Mouse (Mus musculus) heart, postnatal 25 days (tissue): ENCODE data around the gene Ak2. TPM values are rescaled to one million over a fixed set of nuclear protein-coding genes. Genes with fewer than 3 reads are reported as not detected.
A peak's percentile ranks its signal among the peaks of the same experiment; 100 is the strongest.

Experiments
- DNase-seq: peaks from one replicate; pipeline ENCODE4 v3.0.0; 2022; ENCODE audit warnings: low spot score
- intact Hi-C: fragments of 180-260 bp; cut with DNase I; formaldehyde crosslinking; loops from one replicate; pipeline ENCODE4 v1.15.1; 2025
- total RNA-seq, 2 experiments: library from RNA; stranded (reverse); gene quantifications; 2 replicates each; pipeline ENCODE4 v1.2.3; 2021

Ak2 gene
- total RNA-seq = 10 to 100 TPM; 72.9 to 73.9 TPM

DNA sequence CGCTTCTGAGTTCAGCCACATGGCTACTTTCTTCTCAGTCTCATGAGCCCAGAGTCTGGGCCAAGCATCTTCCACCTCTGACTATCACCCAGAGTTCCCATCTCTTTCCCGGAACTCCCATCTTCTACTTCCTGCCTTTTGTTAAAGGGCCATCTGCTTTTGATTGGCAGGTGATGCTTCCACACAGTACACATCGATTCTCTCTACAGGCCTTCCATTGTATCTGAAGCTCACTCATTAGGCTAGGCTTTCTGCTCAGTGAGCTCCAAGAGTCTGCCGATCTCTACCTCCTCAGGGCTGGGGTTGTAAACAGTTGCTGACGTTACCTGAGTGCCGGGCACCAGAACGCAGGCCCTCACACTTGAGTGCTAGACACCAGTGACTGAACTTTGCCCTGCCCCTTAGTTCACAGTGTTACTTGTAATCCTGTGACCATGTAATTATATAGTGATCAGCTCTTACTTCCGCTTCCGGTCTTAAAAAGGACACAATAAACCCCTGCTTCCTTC lies at the start of gene Ak2:
Gene Ak2 (plus strand): TSS at position 459 of the 509 bp plus-strand sequence.
- DNase-seq = no peak
- intact Hi-C loops = loop anchor here (10.0 kb wide), 1 partner anchor 63 kb away; the partner anchor contains the start of gene Rnf19b

DNA sequence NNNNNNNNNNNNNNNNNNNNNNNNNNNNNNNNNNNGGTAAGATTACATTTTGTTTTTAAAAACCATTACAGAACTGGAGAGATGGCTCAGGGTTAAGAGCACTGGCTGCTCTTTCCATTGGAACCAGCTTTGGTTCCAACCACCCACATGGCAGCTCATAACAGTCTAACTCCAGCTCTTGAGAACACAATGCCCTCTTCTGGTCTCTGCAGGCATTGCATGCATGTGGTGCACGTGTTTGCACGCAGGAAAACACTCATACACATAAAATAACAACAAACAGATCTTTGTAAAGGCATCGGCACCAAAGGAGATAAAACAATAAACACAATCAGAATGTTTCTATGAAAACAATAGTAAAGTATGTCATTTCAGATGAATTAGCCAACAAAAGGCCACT lies 49.4 kb upstream of the Ak2 start:
- DNase-seq = no peak
- intact Hi-C loops = no loop called here

GRCm38 (mm10) chr4:128946736-128947135 lies 45.0 kb upstream of the Ak2 start:
- intact Hi-C loops = no loop called here
- DNase-seq = no peak

- intact Hi-C loops = no loop called here
- DNase-seq = no peak
Measured at GRCm38 (mm10) chr4:128947326-128947933, 44.3 kb upstream of the Ak2 start.

- intact Hi-C loops = no loop called here
- no peak for DNase-seq
Measured at GRCm38 (mm10) chr4:128948137-128948674, 43.6 kb upstream of the Ak2 start.

- intact Hi-C loops = no loop called here
- no peak for DNase-seq
Measured at GRCm38 (mm10) chr4:128949470-128950005, 42.2 kb upstream of the Ak2 start.

DNA sequence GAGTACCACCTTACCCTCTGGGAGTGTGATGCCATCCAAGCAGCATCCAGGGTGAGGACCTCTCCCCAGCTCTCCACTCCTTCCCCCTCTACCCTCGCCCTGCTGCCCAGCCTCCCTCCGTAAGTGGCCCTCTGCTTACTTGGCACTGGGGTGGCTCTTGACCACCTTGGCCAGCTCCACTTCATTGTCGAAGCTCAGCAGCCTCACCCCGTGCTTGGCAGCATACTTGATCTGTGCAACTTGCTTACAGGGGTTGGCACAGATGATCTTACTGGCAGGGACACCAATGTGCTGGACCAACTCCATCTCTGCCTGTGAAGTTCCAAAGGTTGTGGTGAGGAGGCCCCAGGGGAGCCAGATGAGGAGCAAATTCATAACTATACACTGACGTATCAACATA lies 41.3 kb upstream of the Ak2 start:
- intact Hi-C loops = no loop called here
- no peak for DNase-seq

GRCm38 (mm10) chr4:128953851-128954250 lies 37.9 kb upstream of the Ak2 start:
- intact Hi-C loops = no loop called here
- no peak for DNase-seq

DNA sequence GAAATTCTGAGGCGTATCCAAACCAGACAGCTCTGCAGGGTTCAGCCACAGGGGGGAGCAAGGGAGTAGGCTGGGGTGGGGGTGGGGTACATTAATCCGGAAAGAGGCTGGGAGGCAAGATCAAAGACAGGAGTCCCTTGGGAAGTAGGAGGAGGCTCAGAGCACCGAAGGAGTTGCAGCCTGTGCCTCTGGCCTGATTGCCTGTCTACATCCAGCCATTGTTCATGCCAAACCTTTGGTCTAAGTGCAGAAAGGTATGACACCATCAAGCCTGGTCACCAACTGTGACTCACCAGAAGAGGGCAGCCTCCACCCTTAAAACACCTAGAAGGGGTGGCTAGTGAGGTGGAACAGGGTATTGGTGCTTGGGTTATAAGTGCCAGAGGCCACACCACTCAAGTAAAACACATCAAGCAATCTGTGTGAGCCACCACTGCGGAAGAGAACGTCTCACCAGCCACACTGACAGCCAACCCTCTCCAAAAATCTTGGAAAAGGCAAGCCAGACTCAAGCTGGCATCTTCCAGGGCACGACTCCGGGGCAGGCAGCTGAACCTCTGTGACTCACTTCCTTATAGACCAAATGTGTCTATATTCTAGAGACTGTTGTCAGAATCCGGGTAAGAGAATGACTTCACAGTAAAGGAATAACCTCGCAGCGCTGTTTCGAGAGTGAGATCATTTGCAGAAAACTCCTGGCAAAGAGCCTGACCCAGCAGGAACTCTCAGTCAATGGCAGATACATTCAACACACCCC lies 34.4 kb upstream of the Ak2 start:
- no peak for DNase-seq
- intact Hi-C loops = no loop called here

DNA sequence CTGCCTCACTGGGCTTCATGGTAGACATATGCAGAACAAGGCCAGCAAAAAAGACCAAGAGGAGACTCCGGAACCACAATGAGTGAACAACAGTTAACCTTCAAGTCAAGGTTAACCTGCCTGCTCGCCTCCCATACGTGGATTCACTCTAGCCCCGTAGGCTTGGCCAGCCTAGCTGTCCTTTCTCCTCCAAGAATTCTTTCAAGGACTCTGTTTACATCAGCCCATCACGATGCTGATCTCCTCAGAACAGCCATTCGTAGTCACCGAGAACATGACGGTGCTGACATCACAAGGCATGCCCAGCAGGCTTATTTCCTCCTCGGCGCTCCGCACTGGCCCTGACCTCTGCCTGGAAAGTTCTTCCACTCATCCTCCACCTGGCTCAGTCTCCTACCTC lies 33.6 kb upstream of the Ak2 start:
- no peak for DNase-seq
- intact Hi-C loops = no loop called here

GRCm38 (mm10) chr4:128958849-128959248 lies 32.9 kb upstream of the Ak2 start:
- intact Hi-C loops = no loop called here
- no peak for DNase-seq

GRCm38 (mm10) chr4:128959676-128960075 lies 32.1 kb upstream of the Ak2 start:
- no peak for DNase-seq
- intact Hi-C loops = no loop called here

DNA sequence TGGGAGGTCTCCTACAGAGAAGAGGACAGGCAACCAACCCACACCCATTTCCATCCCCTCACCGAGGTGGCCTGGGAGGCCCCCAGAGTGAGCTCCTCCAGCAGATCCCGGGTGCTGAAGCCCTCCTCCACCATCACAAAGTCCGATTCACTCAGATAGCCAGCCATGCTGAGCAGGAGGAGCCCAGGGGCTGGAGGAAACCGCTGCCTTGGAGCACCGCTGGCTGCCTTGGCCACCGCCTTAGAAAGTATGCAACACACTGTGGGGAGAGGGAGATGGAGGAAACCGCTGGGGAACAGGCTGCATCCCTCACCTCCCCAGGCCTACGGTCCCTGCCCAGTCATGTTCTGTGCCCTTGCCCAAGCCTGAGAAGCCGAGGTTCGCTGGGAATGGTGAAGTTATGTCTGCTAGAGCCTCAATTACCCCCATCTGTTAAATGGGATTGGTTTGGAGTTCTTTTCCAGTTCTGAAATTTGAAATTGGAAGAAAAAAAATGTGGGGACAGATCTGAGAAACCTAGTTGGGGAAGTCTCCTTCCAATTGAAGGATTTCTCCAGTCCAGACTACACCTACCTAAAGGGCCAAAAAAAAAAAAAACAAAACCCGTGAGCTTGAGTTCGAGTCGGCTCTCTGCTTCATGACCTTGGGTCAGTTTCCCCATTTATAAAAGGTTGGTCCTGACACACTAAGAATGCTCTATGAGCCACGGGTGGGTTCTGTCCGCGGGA lies 30.3 kb upstream of the Ak2 start:
- intact Hi-C loops = no loop called here
- DNase-seq = no peak

DNA sequence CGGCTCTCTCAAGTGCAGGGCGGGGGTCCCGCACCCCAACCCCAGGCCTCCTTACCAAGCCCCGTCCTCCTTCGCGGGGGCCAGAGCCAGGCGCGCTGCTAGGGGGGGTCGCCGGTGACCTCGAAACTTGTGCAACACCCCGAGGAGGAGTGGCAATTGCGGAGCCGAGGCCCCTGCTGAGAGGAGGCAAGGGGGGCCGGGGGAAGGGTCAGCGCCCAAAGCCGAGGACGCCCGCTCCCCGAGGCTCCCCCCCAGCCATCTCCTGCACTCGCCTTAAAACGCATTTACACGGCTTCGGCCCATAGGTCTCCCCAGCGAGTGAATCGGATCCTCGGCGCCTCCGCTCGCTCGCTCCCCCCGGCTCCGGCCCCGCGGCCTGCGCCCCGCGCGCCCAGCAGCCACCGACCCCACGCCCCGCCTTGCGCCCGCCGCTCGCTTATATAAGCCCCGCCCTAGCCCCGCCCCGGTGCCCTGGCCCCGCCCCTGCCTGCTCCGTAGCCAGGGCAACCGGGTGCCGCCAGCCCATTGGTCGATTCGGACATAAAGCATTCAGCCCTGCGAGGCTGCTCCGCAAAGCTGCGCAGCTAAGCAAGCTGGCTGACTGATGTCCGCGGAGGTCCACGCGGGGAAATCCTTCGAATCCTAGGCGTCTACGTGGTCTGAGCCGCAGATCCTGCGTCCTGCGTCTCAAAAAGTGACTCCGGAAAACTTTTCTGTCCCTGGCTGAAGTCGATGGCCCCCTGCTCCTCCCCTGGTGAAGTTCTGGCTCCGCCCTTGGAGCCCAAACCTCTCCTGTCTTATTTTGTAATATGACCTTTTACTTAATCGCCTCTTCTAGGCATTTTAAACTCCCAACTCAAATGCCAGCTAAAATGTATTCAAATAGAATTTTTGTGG lies 29.5 kb upstream of the Ak2 start, which contains the start of gene Azin2:
Gene Azin2 (minus strand): TSS at position 414 of the 897 bp plus-strand sequence.
- intact Hi-C loops = no loop called here

DNA sequence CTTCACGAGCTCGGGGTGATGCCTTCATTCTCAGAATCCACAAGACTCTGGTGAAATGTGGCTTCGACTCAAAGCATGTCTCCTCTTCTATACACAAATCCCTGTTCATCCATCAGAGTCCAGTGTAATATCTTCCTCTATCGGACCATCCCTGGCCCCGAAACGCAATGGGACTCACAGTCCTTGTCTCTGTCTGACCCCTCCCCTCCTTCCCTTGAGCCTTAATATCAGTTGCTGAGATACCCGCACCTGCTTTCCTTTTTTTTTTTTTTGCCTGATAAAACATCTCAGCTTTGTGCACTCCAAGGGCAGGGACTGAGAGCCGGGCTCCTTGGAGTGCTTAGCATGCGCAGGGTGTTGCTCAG lies 28.9 kb upstream of the Ak2 start:
- intact Hi-C loops = no loop called here

More for the DNA sequence above, 29.5 kb upstream of the Ak2 start, which contains the start of gene Azin2:
- peak; percentile 87 for DNase-seq

GRCm38 (mm10) chr4:128966751-128967150 lies 25.0 kb upstream of the Ak2 start:
- intact Hi-C loops = no loop called here
- no peak for DNase-seq

More for the DNA sequence above, 28.9 kb upstream of the Ak2 start:
- no peak for DNase-seq

- no peak for DNase-seq
- intact Hi-C loops = no loop called here
Measured at GRCm38 (mm10) chr4:128969081-128969480, 22.7 kb upstream of the Ak2 start.

DNA sequence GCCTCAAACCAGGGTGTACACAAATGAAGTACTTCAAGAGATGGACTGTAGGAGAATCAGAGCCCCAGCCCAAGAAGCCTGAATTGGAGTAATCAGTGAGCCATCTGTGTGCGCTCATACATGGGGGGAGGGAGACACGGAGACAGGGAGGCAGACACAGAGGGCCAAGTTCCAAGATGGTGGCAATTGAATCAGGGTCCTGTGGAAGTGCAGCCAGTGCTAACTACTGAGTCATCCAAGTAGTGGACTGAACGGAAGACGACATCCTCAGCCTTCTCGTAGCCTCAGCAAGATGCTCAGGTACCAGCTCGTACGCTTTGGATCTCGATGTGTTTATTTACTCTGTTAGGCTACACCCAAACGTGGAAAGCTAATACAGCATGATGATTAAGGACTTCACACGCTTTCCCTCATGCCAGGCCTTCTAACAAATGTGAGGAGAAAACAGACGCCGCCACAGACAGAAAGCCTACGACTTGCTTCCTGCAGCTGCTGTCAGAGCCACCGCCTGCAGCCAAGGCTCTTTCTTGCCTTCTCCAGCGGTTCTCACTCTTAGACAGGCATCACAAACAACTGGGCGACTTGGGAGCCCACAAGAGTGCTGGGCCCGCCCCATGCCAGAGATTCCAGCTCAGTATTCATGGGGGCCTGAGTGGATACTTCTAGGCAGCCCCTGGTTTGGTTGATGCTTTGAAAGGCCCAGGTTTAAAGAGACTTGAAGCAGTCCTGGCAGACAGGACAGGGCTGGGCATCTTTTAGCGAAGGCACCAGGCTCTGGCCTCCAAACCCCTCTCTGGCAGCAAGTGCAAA lies 21.9 kb upstream of the Ak2 start:
- intact Hi-C loops = no loop called here
- DNase-seq = no peak
